ENCODE assay signal across 18 mouse cellular contexts in genomic region chr9:121919027-121919501, GRCm38 (mm10). TPM values are rescaled to one million over a fixed set of nuclear protein-coding genes. Genes with fewer than 3 reads are reported as not detected.
DNase-seq lines count a peak whose midpoint lies in the region; ATAC-seq and TF ChIP-seq lines count a peak whose summit lies in the region.
"Had no signal": no experiment of that assay in that cellular context is flagged by ENCODE, and none has a peak within 500 bp of the region (broad histone marks: within the 10 kb centered on the region; RNA-seq: fewer than 3 reads in every experiment).

No protein-coding gene starts in this region.

- no peak for ATAC-seq in kidney, embryonic 16.5 days (ENCODE audit: low FRiP score, low TSS enrichment)
- peak; percentile 88 for ATAC-seq in megakaryocyte progenitor cell, adult 5-6 weeks (replicated peaks; ENCODE audit: poor library complexity)
- ATAC-seq in heart, embryonic 11.5 days (replicated peaks; ENCODE audit: insufficient number of reproducible peaks, low FRiP score, low TSS enrichment) = no peak
- ATAC-seq: activated CD4-positive, CD25-positive, alpha-beta regulatory T cell, adult 4 months had no signal

- WGBS in kidney, embryonic 16.5 days = 64% methylated on average over 10 of the region's 10 CpGs
- 5% methylated on average over 10 of the region's 10 CpGs for WGBS in bone marrow, adult 2 months
- WGBS in hindbrain, embryonic 10.5 days = 85% methylated on average over 10 of the region's 10 CpGs
- 67% methylated on average over 10 of the region's 10 CpGs for WGBS in heart, embryonic 10.5 days
- 67% methylated on average over 10 of the region's 10 CpGs for WGBS in heart, embryonic 11.5 days (ENCODE audit: insufficient replicate concordance)

- H3K4me1 ChIP-seq in kidney, embryonic 16.5 days (ENCODE audit: insufficient read depth, low read length) = no peaks in the 10 kb centered on the region
- peaks cover 2% of the 10 kb centered on the region for H3K4me1 ChIP-seq in ES-Bruce4 (ENCODE audit: control insufficient read depth, insufficient read depth, low read length)
- peaks cover 4% of the 10 kb centered on the region for H3K4me1 ChIP-seq in bone marrow, adult 2 months (ENCODE audit: control insufficient read depth, insufficient read depth, low read length)
- H3K4me1 ChIP-seq in hindbrain, embryonic 10.5 days (replicated peaks) = 0 out of 2 replicates have a peak, but pooled peaks cover 3% of the 10 kb centered on the region
- H3K4me1 ChIP-seq in heart, embryonic 10.5 days = peaks cover 5% of the 10 kb centered on the region
- H3K4me1 ChIP-seq in heart, embryonic 11.5 days (ENCODE audit: control insufficient read depth, insufficient read depth, low read length) = no peaks in the 10 kb centered on the region
- H3K4me1 ChIP-seq: limb, embryonic 13.5 days had no signal

- no peak for TF ChIP-seq CTCF in ES-Bruce4 (IDR thresholded peaks at IDR 0.05; ENCODE audit: low read depth, low read length)
- no peak for TF ChIP-seq CTCF in bone marrow, adult 2 months (IDR thresholded peaks at IDR 0.05; ENCODE audit: control insufficient read depth, insufficient read depth, low read length)

- TF ChIP-seq POLR2A in ES-Bruce4 (IDR thresholded peaks at IDR 0.05; ENCODE audit: insufficient read depth, low read length) = no peak
- no peak for TF ChIP-seq POLR2A in bone marrow, adult 2 months (IDR thresholded peaks at IDR 0.05; ENCODE audit: borderline replicate concordance, control insufficient read depth, low read depth, low read length)

- no peak overlapping the region for H3K27ac ChIP-seq in kidney, embryonic 16.5 days (ENCODE audit: low read length)
- H3K27ac ChIP-seq in ES-Bruce4 (ENCODE audit: insufficient read depth, low read length) = no peak overlapping the region
- peak overlapping the region; percentile 77; the same call in 1 of the 2 replicates for H3K27ac ChIP-seq in bone marrow, adult 2 months (ENCODE audit: control insufficient read depth, insufficient read depth, low read depth, low read length, poor library complexity)
- no peak overlapping the region for H3K27ac ChIP-seq in hindbrain, embryonic 10.5 days
- H3K27ac ChIP-seq in heart, embryonic 10.5 days = no peak overlapping the region
- no peak overlapping the region for H3K27ac ChIP-seq in heart, embryonic 11.5 days (ENCODE audit: low read depth, low read length)
- H3K27ac ChIP-seq: limb, embryonic 13.5 days had no signal

- H3K4me3 ChIP-seq in kidney, embryonic 16.5 days (ENCODE audit: low read length) = no peak overlapping the region
- H3K4me3 ChIP-seq in ES-Bruce4 (ENCODE audit: low read depth, low read length) = no peak overlapping the region
- H3K4me3 ChIP-seq in bone marrow, adult 2 months (replicated peaks; ENCODE audit: control insufficient read depth, low read depth, low read length) = no peak overlapping the region
- no peak overlapping the region for H3K4me3 ChIP-seq in hindbrain, embryonic 10.5 days
- no peak overlapping the region for H3K4me3 ChIP-seq in heart, embryonic 10.5 days
- H3K4me3 ChIP-seq in heart, embryonic 11.5 days (ENCODE audit: low read depth, low read length) = no peak overlapping the region
- H3K4me3 ChIP-seq: limb, embryonic 13.5 days had no signal

- H3K9ac ChIP-seq in kidney, embryonic 16.5 days (replicated peaks; ENCODE audit: low read length) = no peak overlapping the region
- no peak overlapping the region for H3K9ac ChIP-seq in ES-Bruce4 (ENCODE audit: low read depth, poor library complexity, severe bottlenecking)
- no peak overlapping the region for H3K9ac ChIP-seq in heart, embryonic 11.5 days (ENCODE audit: low read depth, low read length)
- H3K9ac ChIP-seq: limb, embryonic 13.5 days had no signal

- peak; percentile 21 for DNase-seq in kidney, adult 18-20 months
- no peak for DNase-seq in hindbrain, embryonic 10.5 days (ENCODE audit: low spot score)
- no peak for DNase-seq in heart, embryonic 10.5 days (ENCODE audit: low spot score)
- DNase-seq: cerebellum, adult 11-12 months; embryo, embryonic 11 days; gastrocnemius, postnatal 25 days; midbrain, embryonic 14.5 days; right cerebral cortex, adult 18-20 months had no signal

- TF ChIP-seq EP300 in ES-Bruce4 (IDR thresholded peaks at IDR 0.05; ENCODE audit: insufficient read depth, low read depth, low read length) = 0 out of 2 replicates have a peak, but pooled peaks have one; percentile 41

- H3K9me3 ChIP-seq in kidney, embryonic 16.5 days (ENCODE audit: low read length) = no peaks in the 10 kb centered on the region
- no peaks in the 10 kb centered on the region for H3K9me3 ChIP-seq in ES-Bruce4 (replicated peaks; ENCODE audit: control insufficient read depth, insufficient read depth, low read length, poor library complexity, severe bottlenecking)
- H3K9me3 ChIP-seq in hindbrain, embryonic 10.5 days = no peaks in the 10 kb centered on the region
- no peaks in the 10 kb centered on the region for H3K9me3 ChIP-seq in heart, embryonic 10.5 days
- H3K9me3 ChIP-seq in heart, embryonic 11.5 days (replicated peaks; ENCODE audit: control insufficient read depth, low read length) = no peaks in the 10 kb centered on the region
- H3K9me3 ChIP-seq: limb, embryonic 13.5 days had no signal

- H3K27me3 ChIP-seq in kidney, embryonic 16.5 days (ENCODE audit: insufficient read depth, low read length) = no peaks in the 10 kb centered on the region
- H3K27me3 ChIP-seq in ES-Bruce4 (ENCODE audit: control insufficient read depth, insufficient read depth, low read length, poor library complexity, severe bottlenecking) = no peaks in the 10 kb centered on the region
- H3K27me3 ChIP-seq in hindbrain, embryonic 10.5 days (ENCODE audit: insufficient read depth, poor library complexity, severe bottlenecking) = no peaks in the 10 kb centered on the region
- H3K27me3 ChIP-seq in heart, embryonic 10.5 days (ENCODE audit: insufficient read depth, poor library complexity, severe bottlenecking) = peaks cover 3% of the 10 kb centered on the region
- no peaks in the 10 kb centered on the region for H3K27me3 ChIP-seq in heart, embryonic 11.5 days (ENCODE audit: control insufficient read depth, insufficient read depth, low read length)
- H3K27me3 ChIP-seq: limb, embryonic 13.5 days had no signal

- no peak overlapping the region for H3K4me2 ChIP-seq in kidney, embryonic 16.5 days (replicated peaks; ENCODE audit: low read depth, low read length)
- no peak overlapping the region for H3K4me2 ChIP-seq in heart, embryonic 11.5 days
- H3K4me2 ChIP-seq: limb, embryonic 13.5 days had no signal

- H3K36me3 ChIP-seq in kidney, embryonic 16.5 days (ENCODE audit: insufficient read depth, low read length) = no peaks in the 10 kb centered on the region
- no peaks in the 10 kb centered on the region for H3K36me3 ChIP-seq in ES-Bruce4 (ENCODE audit: control insufficient read depth, insufficient read depth, low read length, poor library complexity, severe bottlenecking)
- no peaks in the 10 kb centered on the region for H3K36me3 ChIP-seq in hindbrain, embryonic 10.5 days
- no peaks in the 10 kb centered on the region for H3K36me3 ChIP-seq in heart, embryonic 10.5 days
- no peaks in the 10 kb centered on the region for H3K36me3 ChIP-seq in heart, embryonic 11.5 days (ENCODE audit: control insufficient read depth, insufficient read depth, low read length)
- H3K36me3 ChIP-seq: limb, embryonic 13.5 days had no signal

RNA-seq across cellular contexts. Expression of gene Cyp8b1, which starts 3.0 kb away (rescaled TPM):
- not detected in 2 replicates for polyA plus RNA-seq in kidney, embryonic 16.5 days (2015; fragmentation: Nextera tagmentation; extraction: Ambion mirVana)
- polyA plus RNA-seq in ES-Bruce4 (2011; ENCODE audit: insufficient read depth, insufficient read length, low read depth, missing spikeins) = not detected in 2 replicates
- polyA plus RNA-seq in bone marrow, adult 2 months (2011; ENCODE audit: insufficient read depth, insufficient read length, low replicate concordance, missing spikeins) = 0.77 TPM in 1 of 2 replicates, not detected in the other
- total RNA-seq in megakaryocyte progenitor cell, adult 5-6 weeks (2015) = not detected in 2 replicates
- not detected in 2 replicates for total RNA-seq in megakaryocyte progenitor cell, adult 5-6 weeks (2017)
- polyA plus RNA-seq in hindbrain, embryonic 10.5 days (2016; fragmentation: Nextera tagmentation; extraction: Ambion mirVana) = not detected in 2 replicates
- polyA plus RNA-seq in heart, embryonic 10.5 days (2016; fragmentation: Nextera tagmentation; extraction: Ambion mirVana) = not detected in 2 replicates
- polyA plus RNA-seq in heart, embryonic 11.5 days (2014; fragmentation: Nextera tagmentation; extraction: Ambion mirVana) = not detected in 2 replicates
- total RNA-seq: gastrocnemius, postnatal 25 days; heart, postnatal 10 days had no signal
- polyA plus RNA-seq: activated CD4-positive, CD25-positive, alpha-beta regulatory T cell, adult 4 months; limb, embryonic 13.5 days; lung, embryonic 16.5 days; midbrain, embryonic 14.5 days; neural tube, embryonic 14.5 days had no signal

RNA-seq across cellular contexts. Expression of gene Ackr2, which starts 20.9 kb away (rescaled TPM):
- 0.90 and 1.2 TPM in 2 replicates for polyA plus RNA-seq in kidney, embryonic 16.5 days (2015; fragmentation: Nextera tagmentation; extraction: Ambion mirVana)
- not detected in 2 replicates for polyA plus RNA-seq in ES-Bruce4 (2011; ENCODE audit: insufficient read depth, insufficient read length, low read depth, missing spikeins)
- not detected in 2 replicates for polyA plus RNA-seq in bone marrow, adult 2 months (2011; ENCODE audit: insufficient read depth, insufficient read length, low replicate concordance, missing spikeins)
- total RNA-seq in megakaryocyte progenitor cell, adult 5-6 weeks (2015) = not detected in 2 replicates
- not detected in 2 replicates for total RNA-seq in megakaryocyte progenitor cell, adult 5-6 weeks (2017)
- polyA plus RNA-seq in hindbrain, embryonic 10.5 days (2016; fragmentation: Nextera tagmentation; extraction: Ambion mirVana) = 0.51 and 0.89 TPM in 2 replicates
- 0.31 TPM in 1 of 2 replicates, not detected in the other for polyA plus RNA-seq in heart, embryonic 10.5 days (2016; fragmentation: Nextera tagmentation; extraction: Ambion mirVana)
- 0.10 TPM in 1 of 2 replicates, not detected in the other for polyA plus RNA-seq in heart, embryonic 11.5 days (2014; fragmentation: Nextera tagmentation; extraction: Ambion mirVana)
- polyA plus RNA-seq: activated CD4-positive, CD25-positive, alpha-beta regulatory T cell, adult 4 months had no signal

RNA-seq across cellular contexts. Expression of gene Fam198a, which starts 31.7 kb away (rescaled TPM):
- polyA plus RNA-seq in kidney, embryonic 16.5 days (2015; fragmentation: Nextera tagmentation; extraction: Ambion mirVana) = 2.0 and 2.8 TPM in 2 replicates
- polyA plus RNA-seq in ES-Bruce4 (2011; ENCODE audit: insufficient read depth, insufficient read length, low read depth, missing spikeins) = not detected in 2 replicates
- 0.36 TPM in 1 of 2 replicates, not detected in the other for polyA plus RNA-seq in bone marrow, adult 2 months (2011; ENCODE audit: insufficient read depth, insufficient read length, low replicate concordance, missing spikeins)
- total RNA-seq in megakaryocyte progenitor cell, adult 5-6 weeks (2015) = 0.25 TPM in 1 of 2 replicates, not detected in the other
- total RNA-seq in megakaryocyte progenitor cell, adult 5-6 weeks (2017) = 0.17 and 0.30 TPM in 2 replicates
- polyA plus RNA-seq in hindbrain, embryonic 10.5 days (2016; fragmentation: Nextera tagmentation; extraction: Ambion mirVana) = 0.52 and 0.70 TPM in 2 replicates
- 0.42 and 0.72 TPM in 2 replicates for polyA plus RNA-seq in heart, embryonic 10.5 days (2016; fragmentation: Nextera tagmentation; extraction: Ambion mirVana)
- polyA plus RNA-seq in heart, embryonic 11.5 days (2014; fragmentation: Nextera tagmentation; extraction: Ambion mirVana) = 0.35 and 0.44 TPM in 2 replicates
- polyA plus RNA-seq: activated CD4-positive, CD25-positive, alpha-beta regulatory T cell, adult 4 months had no signal
